In the genomic region with DNA sequence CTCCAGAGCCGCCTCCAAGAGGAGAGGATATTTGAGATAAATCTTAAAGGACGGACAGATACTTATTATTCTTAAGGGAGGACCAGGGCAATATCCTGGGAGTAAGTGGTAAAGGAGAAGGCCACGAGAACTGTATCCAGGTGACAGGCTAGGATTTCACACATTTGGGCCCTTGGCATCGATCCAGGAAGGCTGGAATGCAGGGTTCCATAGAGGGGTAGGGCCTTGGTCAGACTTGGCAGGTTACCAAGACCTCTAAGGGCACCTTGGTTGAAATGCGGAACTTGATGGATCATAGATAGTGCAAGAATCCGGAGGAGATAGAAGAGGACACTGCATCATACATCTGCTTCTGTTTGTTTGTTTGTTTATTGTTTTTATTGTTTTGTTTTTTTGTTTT, we compare ENCODE assay signal across 15 mouse cellular contexts.
"Had no signal": no experiment of that assay in that cellular context is flagged by ENCODE, and none has a peak within 500 bp of the region (broad histone marks: within the 10 kb centered on the region; RNA-seq: fewer than 3 reads in every experiment).

No protein-coding gene starts in this region.

- H3K4me2 ChIP-seq: intestine, embryonic 15.5 days; limb, embryonic 15.5 days; liver, embryonic 13.5 days; lung, embryonic 15.5 days; midbrain, embryonic 12.5 days; neural tube, embryonic 15.5 days had no signal

- H3K4me1 ChIP-seq: intestine, embryonic 15.5 days; limb, embryonic 15.5 days; liver, embryonic 13.5 days; lung, embryonic 15.5 days; midbrain, embryonic 12.5 days; neural tube, embryonic 15.5 days had no signal

- DNase-seq: liver, embryonic 13.5 days; liver, postnatal 0 days; lung, postnatal 14 days; right cerebral cortex, adult 18-20 months; right cerebral cortex, postnatal 25 days; thymus, adult 18-20 months; thymus, postnatal 14 days had no signal

- H3K36me3 ChIP-seq: intestine, embryonic 15.5 days; limb, embryonic 15.5 days; liver, embryonic 13.5 days; lung, embryonic 15.5 days; midbrain, embryonic 12.5 days; neural tube, embryonic 15.5 days had no signal

- H3K4me3 ChIP-seq: intestine, embryonic 15.5 days; left cerebral cortex, adult 2 months; limb, embryonic 15.5 days; liver, embryonic 13.5 days; lung, embryonic 15.5 days; megakaryocyte, embryonic 14.5 days; midbrain, embryonic 12.5 days; neural tube, embryonic 15.5 days had no signal

- H3K27me3 ChIP-seq: intestine, embryonic 15.5 days; limb, embryonic 15.5 days; liver, embryonic 13.5 days; lung, embryonic 15.5 days; megakaryocyte, embryonic 14.5 days; midbrain, embryonic 12.5 days; neural tube, embryonic 15.5 days had no signal

- H3K9ac ChIP-seq: intestine, embryonic 15.5 days; limb, embryonic 15.5 days; liver, embryonic 13.5 days; liver, postnatal 0 days; lung, embryonic 15.5 days; midbrain, embryonic 12.5 days; neural tube, embryonic 15.5 days had no signal

- H3K27ac ChIP-seq: intestine, embryonic 15.5 days; left cerebral cortex, adult 2 months; limb, embryonic 15.5 days; liver, embryonic 13.5 days; lung, embryonic 15.5 days; macrophage; midbrain, embryonic 12.5 days; neural tube, embryonic 15.5 days had no signal

- ATAC-seq: intestine, embryonic 15.5 days; liver, postnatal 0 days had no signal

- H3K9me3 ChIP-seq: intestine, embryonic 15.5 days; limb, embryonic 15.5 days; liver, embryonic 13.5 days; lung, embryonic 15.5 days; midbrain, embryonic 12.5 days; neural tube, embryonic 15.5 days had no signal
